Mouse (Mus musculus) kidney, adult 18-20 months (tissue): ENCODE data around the gene Iqub.

Experiments
- DNase-seq: peaks from one replicate; pipeline ENCODE4 v3.0.0; 2021

The Iqub gene

DNA sequence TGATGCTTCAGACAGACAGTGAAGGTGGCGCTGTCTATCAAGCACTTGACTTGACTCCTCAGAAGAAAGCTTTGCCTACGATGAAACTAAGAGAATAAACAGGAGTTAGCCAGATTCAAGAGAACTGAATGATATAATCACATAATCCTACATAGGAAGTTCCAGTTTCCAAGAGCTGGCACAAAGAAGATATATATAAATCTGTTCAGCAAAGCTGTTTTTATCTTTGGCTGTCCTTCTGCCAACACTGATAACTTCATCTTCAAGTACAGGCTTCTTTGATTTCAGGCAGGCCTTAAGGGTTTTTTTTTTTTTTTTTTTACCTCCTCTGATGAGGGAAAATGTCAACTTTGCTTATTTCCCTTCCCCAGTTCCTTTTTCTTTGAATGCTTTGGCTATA, 44.7 kb downstream of the Iqub start:
- DNase-seq = no peak

DNA sequence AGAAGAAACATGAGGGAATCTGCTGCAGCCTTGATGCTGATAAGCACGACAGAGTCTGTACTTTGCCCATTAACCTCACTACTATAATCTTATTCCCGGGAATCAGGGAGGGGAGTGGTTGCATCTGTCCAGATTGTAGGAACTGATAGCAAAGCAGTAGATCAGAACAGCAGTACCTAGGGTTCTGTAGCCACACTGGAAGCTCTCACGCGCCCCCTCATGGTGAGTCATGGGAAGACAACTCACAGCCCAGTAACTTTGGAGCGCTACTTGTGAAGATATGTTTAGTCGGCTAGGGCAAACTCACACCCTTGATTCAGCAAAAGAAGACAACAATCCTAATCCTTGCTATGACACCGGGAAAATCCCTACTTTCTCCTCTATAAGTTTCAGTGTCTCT, 58.8 kb downstream of the Iqub start:
- peak; percentile 80 for DNase-seq

DNA sequence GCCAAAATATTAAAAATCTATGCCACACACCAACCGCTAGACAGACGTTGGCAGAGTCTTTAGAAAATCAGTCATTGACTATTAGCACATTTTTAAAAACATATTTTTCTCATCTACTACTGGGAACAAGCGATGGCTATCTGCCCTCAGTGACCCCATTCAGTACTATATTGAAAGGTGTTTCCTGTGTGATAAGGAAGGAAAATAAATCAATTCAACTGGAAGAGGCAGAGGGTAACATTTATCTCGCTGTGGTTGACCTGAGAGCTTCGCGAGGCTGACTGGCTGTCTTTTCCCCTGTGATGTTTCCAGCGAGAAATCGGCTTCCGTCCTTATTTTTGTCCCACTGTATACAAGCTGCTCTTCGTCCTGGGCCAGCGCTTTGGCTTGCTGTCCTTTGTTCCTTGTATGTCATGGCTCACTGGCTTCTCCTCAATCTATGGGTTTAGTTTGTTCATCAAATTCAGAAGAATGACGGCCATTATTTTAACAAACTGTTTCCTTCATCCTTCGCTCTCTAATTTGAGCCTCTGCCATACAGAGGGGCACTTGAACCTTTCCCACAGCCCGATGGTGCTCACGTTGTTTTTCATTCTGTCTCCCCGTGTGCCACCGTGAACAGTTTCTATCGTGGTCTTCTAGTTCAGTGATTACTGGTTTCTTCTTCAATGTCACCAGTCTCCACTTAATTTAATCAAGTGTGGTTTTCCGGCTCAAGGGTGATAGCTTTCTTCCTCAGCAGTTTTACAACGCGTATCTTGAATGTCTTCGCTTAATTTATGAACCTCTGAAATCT, 63.6 kb downstream of the Iqub start:
- no peak for DNase-seq

GRCm38 (mm10) chr6:24450241-24450640, 64.6 kb downstream of the Iqub start:
- no peak for DNase-seq

DNA sequence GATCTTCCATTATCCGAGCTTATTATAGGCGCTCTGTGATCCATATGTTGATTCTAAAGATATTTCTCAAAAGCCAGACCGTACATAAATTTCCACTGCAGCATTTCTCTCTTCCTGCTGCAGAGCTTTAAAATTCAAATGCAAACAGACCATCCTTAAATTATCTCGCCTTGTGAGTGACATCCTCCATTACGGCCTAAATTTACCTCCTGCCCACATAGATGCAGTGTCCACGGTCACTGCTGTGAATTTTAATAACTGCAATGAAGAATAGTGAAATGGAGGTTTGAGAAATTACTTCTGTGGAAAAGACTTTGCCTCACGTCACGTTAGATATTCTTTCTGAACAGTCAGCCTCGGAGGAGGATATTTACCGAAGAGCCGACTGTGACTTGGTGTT, 98.8 kb downstream of the Iqub start:
- no peak for DNase-seq

DNA sequence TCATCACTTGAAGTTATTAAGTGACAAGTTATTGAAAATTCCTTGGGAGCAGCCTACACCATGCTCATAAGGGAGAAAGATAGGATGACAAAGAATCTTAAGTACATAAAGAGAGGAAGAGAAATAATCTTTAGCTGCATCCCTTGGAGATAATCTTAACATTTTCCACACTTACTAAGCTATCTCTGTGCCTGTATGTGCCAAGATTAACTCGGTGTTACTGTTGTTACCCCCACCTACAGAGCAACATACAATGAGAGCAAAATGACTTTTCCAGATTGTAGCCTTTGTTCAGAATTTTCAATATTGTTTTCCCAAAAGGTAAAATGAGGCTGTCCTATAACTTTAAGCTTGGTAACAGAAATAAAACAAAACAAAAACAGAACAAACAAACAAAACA, 99.4 kb downstream of the Iqub start:
- DNase-seq = no peak

DNA sequence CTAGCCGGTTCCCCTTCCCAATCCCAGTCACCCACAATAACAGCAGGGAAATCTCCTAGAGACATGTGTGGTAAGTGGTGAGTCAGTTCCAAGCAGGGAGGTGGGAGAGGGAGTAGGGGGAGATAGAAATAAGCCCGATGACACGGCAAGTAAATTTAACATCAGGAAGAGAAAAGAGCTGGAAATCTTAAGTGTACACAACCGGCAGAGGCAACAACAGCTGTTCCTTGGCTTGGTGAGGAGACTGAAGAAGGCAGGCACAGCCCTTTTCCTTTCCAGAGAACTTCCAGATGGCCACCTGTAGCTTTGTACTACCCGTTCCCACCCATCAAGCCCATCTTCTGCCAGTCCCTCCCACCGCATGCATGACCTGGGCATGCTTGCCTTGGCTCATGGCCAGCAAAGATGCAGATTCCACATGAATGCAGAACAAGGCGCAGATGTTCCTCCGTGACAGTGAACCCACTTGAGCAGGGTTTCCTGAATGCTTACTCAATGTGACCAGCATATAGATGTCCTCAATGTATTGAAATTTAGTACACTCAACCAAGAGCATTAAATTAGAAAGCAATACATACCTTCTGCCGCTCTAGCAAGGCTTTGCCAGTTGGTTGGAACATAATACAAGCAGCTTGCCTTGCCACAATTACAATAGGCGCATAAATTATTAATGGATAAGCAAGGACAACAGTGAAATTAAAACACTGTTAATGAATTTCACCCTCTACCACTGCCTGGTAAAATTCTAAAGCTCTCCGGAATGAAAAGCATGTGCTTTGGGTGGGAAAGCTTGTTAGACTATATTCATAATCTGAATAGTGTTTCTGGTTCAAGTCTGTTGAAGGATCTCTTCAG, 106.1 kb downstream of the Iqub start:
- DNase-seq = no peak

DNA sequence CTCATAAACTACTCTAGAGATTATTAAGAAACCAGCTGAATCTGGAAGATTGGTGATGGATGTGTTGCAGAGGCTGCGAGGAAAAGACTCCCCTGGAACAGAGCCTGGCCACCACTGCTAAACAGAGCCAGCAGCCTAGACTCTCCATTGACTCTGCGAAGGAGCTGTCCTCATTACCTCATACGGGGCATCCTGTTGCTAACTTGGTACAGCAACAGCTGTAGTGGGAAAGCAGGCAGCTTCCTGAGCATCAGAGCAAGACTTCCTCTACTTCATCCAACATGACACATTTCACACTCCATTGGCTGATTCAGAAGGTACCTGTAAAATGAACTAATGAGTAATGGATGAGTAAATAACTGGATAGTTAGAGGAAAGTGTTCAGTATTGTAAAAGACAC, 107.1 kb downstream of the Iqub start:
- no peak for DNase-seq

GRCm38 (mm10) chr6:24397237-24397647, 117.6 kb downstream of the Iqub start:
- no peak for DNase-seq
